Mouse (Mus musculus) cerebellum, adult 11 months (tissue): Measurements from ENCODE around the gene Gstm2.
"Not testable (repeated sequence)": the region's sequence is repeated elsewhere in the genome, so short reads cannot be mapped to it uniquely, and the experiment has no call there.

Experiments
- DNase-seq: peaks from one replicate; pipeline ENCODE4 v3.0.0; 2022

The Gstm2 gene

DNA sequence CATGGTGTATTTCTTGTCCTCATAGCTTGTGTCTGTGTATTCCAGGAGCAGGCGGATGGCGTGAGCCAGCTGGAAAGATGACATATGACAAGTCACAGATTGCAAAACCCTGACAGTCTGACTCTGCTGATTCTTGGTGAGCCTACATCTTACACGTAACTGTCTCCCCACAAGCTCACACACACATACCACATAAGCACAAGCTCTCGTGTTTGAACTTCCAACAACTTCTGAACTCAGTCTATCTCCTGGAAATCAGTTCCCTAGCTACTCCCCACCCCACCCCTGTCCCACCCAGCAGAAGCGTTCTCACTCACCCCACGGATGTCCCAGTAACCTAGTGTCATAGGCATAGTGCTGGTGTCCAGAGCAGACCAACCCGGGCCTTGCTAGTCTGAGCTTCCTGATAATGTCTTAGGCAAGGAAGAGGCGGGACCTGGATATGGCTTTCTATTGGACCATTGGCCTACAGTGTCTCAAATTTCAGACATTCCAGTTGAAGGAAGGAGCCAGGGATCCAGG lies at the start of gene Gstm2:
Gstm2 (minus strand) TSS at position 413 of the 522 bp plus-strand sequence.
- DNase-seq, result no peak

DNA sequence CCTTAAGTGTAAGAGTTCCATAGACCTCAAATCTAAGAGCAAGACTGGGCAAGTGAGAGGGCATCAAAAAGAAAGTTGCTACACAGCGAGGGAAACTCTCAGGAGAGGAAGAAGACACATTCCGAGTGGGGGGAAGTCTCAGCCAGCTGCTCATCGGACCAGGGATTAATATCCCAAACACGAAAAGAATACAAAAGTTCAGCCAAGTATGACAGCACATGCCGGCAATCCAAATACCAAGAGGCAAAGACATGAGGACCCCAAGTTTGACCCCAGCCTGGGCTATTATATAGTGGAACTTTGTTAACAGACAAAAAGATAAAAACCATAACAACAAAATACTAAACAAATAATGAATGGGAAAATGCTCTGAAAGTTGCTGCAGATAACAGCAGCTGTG lies 46.9 kb upstream of the Gstm2 start:
- no peak for DNase-seq

DNA sequence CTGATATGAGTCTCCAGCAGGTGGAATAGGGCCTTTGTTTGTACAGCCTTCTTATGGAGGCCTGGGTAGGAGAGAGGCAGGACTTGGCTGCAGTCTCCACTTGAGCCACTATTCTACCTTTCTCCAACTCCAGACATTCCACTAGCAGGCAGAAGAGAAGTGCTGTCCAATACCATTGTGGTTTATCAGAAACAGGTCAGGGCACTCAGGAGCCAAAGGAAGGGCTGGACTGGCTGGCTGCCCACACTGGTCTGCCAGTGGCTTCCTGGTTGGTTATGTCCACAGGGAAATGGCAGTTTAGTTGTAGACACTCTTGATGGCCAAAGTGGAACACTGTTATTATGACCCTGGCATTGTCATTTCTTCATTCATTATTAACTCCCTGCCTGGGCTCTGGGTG lies 45.9 kb upstream of the Gstm2 start:
- no peak for DNase-seq

DNA sequence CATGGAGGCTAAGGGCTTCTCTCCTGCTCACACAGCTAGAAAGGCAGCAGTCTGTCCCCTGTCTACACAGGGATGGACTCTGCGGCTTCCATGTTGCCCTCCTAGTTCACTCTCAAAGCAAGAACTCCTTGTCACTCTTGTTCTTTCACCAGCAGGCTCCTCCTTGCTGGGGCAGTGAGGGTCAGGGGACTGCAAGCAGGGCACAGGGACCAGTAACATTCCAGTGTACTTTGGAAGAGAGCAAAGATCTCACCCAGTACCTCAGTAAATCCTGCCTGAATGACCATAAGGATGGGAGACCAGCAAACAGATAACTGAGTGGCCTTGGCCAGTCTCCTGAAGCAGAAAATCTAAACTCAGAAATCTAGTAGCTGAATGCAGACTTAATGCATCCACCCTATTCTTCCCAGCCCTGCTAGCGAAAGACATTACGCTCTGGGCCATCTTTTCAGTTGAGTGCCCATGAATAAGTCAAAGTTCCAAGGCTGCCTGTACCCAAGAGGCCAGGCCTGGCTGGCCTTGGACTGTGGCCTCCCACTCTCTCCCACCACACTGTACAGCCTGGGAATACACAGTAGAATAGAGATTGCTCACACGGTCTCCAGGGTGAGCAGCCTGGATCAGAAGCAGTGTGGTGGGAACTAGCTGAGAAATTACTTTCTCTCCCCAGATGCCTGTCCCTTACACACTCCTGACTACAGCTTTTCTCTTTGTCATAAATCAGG lies 42.5 kb upstream of the Gstm2 start:
- DNase-seq, result no peak

DNA sequence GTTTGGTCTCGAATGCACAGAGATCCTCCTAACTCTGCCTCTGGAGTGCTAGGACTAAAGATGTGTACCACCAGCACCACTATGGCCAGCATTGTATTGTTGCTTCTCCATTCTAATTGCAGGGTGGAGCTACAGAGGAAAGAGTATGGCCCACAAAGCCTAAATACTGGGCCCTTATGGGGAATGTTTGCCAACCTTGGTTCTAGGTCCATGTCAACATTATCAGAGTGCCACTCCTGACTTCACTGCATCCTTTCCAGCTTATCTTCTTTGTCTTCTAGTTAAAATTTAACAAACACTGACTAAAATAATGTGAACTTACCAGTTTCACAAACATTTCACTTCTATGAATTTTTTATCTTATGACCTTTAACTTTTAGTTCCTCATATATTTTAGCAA lies 40.3 kb upstream of the Gstm2 start:
- no peak for DNase-seq

DNA sequence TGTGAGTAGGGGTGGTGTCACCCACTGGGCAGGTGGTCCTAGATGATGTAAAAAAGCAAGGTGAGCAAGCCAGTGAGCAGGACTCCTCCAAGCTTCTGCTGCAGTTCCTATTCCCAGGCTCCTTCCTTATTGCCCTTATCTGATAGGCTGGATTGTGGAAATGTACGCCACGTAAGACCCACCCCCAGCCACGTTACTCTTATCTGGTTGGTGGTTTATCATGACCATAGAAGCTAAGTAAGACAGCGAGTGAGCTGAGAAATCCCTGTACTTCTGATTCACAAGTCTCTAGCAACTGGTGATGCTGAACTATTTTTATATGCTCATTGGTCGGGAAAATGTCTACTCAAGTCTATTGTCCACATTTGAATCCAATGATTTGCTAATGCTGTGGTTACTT lies 39.8 kb upstream of the Gstm2 start:
- no peak for DNase-seq

DNA sequence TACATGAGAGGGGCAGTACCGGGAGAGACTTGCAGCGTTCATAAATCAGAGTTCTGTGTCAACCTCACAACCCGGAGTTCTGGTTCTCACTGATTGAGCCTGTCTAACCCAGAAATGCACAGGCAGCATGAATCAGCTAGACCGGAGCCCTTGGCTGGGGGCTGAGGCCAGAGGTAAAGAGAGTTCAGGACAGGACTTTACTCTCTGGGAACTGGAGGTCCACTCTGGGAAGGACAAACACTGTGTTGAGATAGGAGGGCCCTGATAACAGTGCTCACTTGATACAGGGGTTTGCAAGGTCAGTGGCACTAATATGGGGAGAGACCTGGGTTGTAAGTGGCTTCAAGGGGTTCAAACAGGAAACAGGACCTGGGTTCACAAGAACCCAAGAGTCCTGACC lies 39.1 kb upstream of the Gstm2 start:
- DNase-seq, result no peak

DNA sequence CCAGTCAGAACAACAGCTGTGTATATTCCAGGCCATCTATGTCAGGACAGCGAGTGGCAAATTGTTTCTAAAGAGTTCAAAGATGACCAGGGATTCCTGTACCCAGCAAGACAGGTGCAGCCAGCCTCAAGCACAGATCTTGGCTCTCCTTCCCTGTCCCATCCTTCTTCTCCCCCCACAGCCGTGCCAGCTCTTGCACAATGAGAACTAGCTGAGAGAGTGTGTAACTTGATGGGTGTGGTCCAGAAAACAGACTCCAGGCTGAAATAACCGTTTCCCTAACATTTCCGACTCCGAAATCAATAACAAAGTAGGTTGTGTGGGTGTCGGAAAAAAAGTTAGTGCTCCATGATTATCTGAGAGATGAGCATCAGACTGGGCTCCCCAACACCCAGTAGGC lies 36.4 kb upstream of the Gstm2 start:
- no peak for DNase-seq

DNA sequence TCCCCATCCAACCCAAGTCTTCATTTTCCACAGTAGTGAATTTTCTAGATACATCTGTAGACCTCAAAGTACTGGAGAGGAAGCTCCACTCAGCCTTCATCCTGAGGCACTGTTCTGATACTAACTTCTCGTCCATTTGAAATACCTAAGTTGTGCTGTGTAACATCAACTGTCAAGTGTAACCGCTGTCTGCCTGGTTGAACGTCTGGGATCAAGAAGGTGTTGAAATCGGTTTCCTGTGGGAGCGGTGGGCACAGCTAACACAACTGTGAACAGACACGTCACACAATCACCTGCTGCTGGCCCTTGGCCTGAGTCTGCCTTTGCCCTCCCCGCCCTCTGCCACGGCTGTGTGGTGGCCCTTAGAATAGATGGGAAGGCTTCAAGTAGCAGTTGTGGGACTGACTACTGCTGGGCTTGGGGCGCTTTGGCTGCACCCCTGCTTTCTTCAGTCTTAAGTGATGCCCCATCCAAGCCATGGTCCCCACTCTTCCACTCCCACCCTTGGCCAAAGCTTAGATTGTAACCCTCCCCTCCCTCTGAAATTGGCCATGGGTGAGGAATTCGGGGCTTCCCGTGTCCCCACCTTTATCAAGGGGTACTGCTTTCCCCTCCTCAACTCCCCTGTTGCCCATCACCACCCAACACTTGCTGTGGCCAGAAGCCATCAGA lies 34.2 kb upstream of the Gstm2 start:
- not testable (repeated sequence) for DNase-seq

DNA sequence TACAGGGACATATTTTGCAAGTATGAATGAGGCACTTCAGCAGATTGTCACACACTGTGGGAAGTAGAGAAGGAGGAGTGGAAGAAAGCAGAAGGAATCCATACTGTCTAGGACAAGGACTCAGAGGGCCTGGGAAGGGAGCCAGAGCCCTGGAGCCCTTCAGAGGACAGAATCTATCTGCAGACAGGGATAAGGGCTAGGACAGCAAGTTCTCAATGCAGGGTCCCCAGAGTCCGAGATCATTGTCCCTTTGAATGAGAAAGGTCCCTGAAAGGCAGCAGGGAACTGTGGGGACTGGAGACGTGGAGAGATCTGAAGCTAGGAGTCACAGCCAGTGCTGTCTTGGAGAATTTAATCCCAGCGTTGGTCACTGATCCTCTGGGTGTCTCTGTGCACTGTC lies 33.0 kb upstream of the Gstm2 start:
- DNase-seq, result not testable (repeated sequence)

DNA sequence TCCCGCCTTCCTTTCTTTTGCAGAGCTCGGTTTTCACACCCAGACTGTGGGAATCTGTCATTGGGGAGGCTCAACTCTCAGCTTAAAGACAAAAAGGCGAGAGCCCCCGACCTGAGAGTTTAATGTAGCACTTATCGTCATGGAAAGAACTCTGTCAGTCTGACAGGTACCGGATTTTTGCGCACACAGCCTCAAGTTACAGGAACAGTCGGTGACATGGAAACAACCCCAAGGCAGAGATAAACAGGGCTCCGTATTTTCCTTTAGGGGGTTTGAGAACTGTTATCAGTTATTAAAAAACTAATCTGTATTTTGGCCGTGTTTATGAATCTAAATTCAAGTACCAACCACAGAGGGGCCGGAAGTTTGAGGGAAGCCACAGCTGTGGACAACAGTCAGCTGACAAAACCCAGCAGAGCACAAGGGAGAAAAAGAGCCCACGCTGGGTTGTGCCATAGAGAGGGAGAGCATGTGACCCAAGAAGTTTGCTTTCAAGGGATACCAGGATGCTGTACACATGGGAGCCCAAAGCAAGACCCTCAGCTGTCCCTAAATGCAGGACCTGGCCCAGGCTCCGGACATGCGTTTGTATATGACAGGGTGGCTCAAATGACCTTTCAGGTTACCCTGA lies 32.1 kb upstream of the Gstm2 start:
- DNase-seq, result no peak

DNA sequence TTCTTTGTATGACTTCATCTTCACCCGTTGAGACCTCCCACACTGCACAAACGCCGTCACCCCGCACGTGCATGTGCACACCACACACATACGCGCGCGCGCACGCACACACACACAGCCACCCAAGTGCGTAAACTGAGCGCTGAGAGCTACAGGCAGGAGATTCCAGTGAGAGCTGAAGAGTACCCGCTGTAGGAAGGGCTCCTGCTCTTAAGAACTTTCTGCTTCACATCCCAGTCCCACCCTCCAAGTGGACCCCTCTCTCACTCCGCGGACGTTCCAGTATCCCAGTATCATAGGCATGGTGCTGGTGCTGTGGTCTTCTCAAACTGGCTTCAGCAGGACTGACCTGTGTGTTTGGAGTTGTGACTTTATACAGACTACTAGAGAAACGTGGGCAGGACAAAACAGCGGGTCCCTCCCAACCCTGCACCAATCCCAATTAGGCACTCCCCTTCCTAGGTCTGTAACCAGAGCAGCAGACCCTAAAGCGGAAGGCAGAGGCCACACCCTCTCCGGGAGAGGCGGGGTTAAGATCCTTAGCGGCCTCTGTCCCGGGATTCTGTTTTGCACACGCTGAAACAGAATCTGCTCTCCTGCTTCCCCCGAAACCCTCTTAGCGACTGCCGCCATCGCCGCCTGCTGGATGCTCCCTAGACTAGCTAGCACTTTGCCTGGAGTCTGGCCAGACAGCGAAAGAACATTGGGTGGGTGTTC lies 31.4 kb upstream of the Gstm2 start, which contains the start of gene Gstm1:
Gstm1 (minus strand) TSS at position 501 of the 717 bp plus-strand sequence.
- peak; percentile 85 for DNase-seq

DNA sequence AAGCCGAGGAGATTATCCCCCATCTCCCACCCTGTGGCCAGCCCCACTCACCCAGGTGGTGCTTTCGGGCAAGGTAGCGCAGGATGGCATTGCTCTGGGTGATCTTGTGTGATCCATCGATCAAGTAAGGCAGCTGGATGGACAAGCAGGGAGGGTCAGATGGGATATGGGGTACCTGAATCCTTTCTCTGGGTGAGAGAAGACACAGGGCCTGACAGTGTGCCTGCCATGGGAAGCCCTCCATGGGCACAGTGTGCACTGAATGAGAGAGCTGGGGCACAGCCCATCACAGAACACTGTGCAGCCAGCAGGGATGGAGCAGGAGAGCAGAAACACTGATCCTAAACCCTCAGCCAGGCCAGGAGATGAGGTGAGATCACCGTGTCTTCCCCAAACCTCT lies 30.2 kb upstream of the Gstm2 start:
- DNase-seq, result not testable (repeated sequence)

DNA sequence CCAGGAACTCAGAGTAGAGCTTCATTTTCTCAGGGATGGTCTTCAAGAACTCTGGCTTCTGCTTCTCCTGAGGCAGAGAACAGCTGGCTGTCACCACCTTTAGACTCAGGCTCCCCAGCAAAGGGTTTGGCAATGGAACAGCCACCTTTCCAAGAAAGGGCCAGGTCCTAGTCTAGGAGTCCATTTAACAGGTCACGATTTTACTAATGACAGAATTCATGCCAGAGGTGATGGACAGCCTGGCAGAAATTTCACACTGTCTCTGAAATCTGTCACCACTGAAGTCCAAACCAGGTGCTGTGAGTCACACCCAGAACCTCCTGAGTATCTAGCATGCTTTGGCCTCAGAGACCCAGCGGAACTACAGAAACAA lies 28.7 kb upstream of the Gstm2 start:
- DNase-seq, result no peak

DNA sequence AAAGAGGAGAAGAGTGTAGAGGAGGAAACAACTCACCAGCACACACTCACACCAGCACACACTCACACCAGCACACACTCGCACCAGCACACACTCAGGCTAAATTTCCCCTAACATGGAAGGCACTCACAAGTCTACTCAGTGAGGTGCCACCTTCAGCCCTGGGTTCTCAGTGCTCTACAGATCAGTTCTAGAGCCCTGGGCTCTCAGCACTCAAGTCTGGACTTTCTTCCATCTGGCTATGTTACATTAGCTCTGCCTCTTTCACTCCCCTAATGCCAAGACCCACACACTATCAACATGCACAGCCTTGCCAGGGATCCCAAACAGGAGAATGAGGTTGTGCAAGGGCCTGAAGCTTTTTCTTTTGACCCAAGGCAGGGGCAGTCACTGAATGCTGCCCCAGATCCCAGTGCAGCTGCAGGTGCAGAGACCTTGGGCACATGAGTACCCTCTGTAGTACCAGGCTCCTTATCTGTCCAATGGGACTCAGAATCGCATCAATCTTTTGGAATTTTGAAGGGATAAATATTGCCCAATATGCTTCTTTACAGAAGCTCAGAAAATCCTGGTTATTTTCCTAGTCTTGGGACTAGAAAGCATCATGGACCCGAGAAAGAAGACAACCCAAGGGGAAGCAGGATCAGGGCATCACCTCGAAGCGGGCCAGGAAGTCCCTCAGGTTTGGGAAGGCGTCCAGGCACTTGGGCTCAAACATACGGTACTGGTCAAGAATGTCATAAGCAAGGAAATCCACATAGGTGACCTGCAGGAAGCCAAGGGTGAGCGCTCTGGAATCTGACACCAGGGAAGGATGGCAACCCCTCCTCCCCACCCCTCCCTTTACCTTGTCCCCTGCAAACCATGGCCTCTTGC lies 28.1 kb upstream of the Gstm2 start:
- DNase-seq, result no peak

DNA sequence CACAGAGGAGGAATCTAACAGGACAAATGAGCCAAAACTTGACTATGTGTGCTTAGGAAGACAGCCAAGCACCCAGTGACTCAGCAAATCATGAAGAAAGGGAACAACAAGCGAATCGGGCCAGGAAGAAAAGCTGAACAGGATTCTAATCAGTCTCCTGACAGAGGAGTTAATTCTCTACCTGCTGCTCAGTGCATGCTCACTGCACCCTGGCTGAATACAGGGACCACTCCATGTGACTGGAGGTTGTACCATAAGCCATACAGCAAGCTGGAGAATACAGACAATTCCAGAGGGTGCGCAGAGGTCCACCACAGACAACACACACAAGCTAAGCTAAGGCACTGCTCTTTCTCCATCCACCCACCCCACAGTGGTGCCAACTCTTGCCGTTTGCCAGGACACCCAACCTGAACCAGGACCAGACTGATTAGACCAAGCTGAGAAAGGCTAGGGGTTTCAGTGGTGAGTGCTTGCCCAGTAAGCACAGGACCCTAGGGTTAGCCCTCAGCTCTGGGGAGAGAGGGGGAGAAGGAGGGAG lies 27.1 kb upstream of the Gstm2 start:
- no peak for DNase-seq

DNA sequence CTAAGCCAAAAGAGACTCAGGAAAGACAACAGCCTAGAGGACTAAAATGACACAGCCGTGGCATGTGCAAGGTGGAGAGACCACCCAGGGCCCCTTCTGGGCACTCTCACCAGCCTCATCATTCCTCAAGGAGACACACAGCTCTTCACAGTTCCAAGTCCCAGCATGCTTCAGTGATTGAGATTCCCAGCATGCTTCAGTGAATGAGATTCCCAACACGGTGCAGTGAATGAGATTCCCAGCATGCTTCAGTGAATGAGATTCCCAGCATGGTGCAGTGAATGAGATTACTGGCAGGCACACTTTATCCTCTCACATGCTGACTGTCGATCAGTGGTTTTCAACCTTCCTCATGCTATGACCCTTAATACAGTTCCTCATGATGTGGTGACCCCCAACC lies 25.3 kb upstream of the Gstm2 start:
- no peak for DNase-seq

DNA sequence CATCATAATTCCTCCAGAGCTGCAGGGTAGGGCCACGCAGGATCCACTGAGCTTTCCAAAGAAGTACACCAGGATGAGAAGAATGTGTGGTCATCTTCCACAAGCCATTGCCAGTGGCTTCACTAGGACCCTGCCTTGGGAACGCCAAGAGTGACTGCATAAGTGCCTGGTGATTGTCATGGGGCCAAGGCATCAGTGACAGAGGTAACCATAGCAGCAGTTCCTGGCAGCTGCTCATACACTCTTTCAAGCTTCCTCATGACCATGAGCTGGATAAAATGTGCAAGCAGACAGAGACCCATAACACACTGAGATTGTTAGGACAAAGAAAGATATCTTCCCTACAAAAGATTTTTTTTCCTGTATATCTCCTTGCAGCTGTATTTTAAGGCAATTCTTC lies 24.0 kb upstream of the Gstm2 start:
- no peak for DNase-seq

DNA sequence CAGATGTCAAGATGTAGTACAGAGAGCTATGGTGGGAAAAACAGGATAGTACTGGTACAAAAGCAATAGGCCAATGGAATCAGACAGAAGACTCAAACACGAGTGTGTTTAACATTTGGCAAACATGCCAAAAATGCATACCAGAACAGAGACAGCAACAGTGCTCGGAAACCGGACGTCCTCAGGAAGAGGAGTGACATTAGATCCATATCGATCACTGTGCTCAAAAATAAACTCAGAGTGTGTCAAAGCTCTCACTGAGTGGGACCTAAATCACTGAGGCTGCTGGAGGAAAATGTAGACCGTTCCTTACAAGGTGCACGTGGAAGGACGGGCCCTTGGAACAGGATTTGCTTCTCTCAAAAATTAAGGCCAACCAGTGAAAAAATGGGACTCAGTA lies 15.8 kb upstream of the Gstm2 start:
- DNase-seq, result no peak

DNA sequence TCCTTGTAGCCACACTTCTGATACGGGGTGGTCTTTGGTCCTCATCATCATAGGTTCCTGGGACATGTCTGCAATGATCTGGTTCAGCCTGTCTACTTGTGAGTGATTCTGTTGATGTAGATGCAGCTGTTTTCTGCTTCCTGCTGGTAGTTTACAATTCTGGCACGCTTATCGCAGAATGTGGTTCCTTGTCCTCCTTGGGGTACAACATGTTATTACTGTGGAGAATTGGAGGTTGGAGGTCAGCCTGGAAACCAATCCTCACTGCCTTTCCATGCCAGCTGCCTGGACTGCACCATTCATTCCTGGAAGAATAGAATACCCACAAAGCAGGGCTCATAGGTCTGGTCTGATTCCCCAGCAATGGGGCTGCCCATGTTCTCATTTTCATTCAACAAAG lies 13.2 kb upstream of the Gstm2 start:
- DNase-seq, result no peak

DNA sequence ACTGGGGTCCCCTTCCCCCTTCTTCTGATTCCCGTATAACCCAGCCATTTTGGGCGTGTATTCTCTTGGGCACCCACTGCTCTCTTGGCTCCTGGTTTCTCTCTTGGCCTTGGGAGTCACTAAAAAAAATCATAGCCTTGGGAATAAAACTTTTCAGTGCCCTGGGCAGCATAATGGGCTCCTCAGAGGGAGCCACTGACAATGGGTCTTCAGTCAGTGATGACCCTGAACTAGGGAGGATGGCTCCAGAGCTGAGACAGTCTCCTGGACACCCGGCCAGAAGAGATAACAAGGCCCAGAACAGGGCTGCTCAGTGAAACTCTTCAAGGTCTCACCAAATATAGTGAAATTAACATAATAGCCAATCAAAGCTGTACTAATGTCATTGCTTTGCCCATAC lies 12.3 kb upstream of the Gstm2 start:
- DNase-seq, result no peak

DNA sequence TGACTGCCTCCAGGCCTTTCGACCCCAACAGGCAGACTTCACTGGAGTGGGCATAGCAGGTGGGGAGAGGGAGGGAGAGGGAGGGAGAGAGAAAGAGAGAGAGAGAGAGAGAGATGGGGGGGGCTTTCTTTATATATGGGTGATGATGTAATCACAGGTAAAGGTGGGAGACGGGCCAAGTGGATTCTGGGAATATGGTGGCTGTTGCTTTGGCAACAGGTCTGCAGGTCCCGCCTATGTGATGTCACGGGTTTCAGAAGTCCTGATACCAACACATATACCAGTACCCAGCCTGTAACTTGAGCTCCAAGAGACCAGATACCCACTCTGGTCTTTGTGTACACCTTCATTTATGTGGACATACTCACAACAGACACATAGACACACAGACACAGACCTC lies 10.3 kb upstream of the Gstm2 start:
- DNase-seq, result no peak
